Mouse (Mus musculus): ENCODE measurements around the gene Gm3194. TPM values are rescaled to one million over a fixed set of nuclear protein-coding genes. Genes with fewer than 3 reads are reported as not detected.
A peak's percentile ranks its signal among the peaks of the same experiment; 100 is the strongest.
"Not testable (repeated sequence)": the region's sequence is repeated elsewhere in the genome, so short reads cannot be mapped to it uniquely, and the experiment has no call there.

Gene Gm3194
- 0.55 TPM in 1 of 2 replicates, not detected in the other for polyA plus RNA-seq (2015; fragmentation: Nextera tagmentation; extraction: Ambion mirVana)

- H3K4me2 ChIP-seq; H3K27me3 ChIP-seq; H3K4me1 ChIP-seq; H3K36me3 ChIP-seq; H3K4me3 ChIP-seq (replicated peaks); ATAC-seq (replicated peaks; ENCODE audit: low FRiP score); H3K27ac ChIP-seq; H3K9ac ChIP-seq; H3K9me3 ChIP-seq (replicated peaks): not testable (repeated sequence)
- no CpG with 5 or more reads among the region's 3 CpGs for WGBS
These were observed at the start of gene Gm3194 for GRCm38 (mm10) chr14:5455367-5455766. TSS of gene Gm3194 (minus strand) at chr14:5455467.

DNA sequence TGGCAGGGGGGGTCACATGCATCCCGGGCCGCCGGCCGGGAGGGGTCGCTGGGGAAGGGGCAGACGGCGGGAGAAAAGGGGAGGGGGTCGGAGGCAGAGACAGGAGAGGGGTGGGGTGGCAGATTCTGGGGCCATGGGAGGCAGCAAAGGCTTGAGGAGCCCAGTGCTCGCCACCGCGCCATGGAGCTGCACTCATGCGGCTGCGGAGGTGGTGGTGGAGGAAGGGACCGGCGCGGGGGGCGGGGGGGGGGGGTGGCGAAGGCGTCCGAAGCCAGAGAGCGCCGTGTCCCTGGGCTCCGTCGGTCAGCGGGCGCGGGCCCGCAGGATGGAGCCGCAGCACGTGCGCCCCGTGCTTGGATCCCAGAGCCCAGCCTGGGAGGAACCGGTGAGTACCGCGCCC is 46.1 kb upstream of the Gm3194 start, which contains the start of gene Gm3488:
Gene Gm3488, plus strand, starts transcription at position 301 of the 400 bp plus-strand sequence.
- ATAC-seq (replicated peaks; ENCODE audit: low FRiP score); H3K27me3 ChIP-seq; H3K9ac ChIP-seq; H3K4me2 ChIP-seq; H3K9me3 ChIP-seq (replicated peaks); H3K4me3 ChIP-seq (replicated peaks); H3K27ac ChIP-seq; H3K4me1 ChIP-seq; H3K36me3 ChIP-seq: not testable (repeated sequence)
- WGBS = no CpG with 5 or more reads among the region's 35 CpGs

- not testable (repeated sequence) for H3K36me3 ChIP-seq; H3K4me1 ChIP-seq; H3K27ac ChIP-seq; H3K4me2 ChIP-seq; H3K4me3 ChIP-seq (replicated peaks); ATAC-seq (replicated peaks; ENCODE audit: low FRiP score); H3K27me3 ChIP-seq; H3K9me3 ChIP-seq (replicated peaks); H3K9ac ChIP-seq
- 82% methylated on average over 4 of the region's 5 CpGs for WGBS
These were observed 28.6 kb upstream of the Gm3194 start, which contains the start of gene Gm3187 for GRCm38 (mm10) chr14:5483907-5484306. TSS of gene Gm3187 (plus strand) at chr14:5484207.

DNA sequence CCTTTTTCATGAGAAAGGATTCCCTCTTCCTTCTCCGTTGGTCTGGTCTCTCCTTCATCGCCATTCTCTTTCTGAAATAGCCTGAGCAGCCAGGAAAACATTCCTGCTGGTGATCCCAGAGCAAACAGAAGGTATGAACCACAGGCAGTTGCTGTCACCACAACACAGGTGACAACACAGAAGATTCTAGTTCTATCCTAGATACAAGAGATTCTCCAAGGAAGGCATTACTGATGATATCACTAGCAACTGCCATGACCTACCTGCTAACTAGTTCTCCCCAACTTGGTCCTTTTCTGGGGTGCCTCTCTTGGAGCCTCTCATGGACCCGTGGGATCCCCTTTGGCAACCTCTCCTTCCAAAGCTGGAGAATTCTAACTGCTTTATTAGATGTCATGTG is 22.5 kb upstream of the Gm3194 start, which contains the start of gene Gm8246:
Gene Gm8246, minus strand, starts transcription at position 101 of the 400 bp plus-strand sequence.
- not testable (repeated sequence) for H3K4me3 ChIP-seq (replicated peaks); H3K9me3 ChIP-seq (replicated peaks); H3K27me3 ChIP-seq; H3K4me1 ChIP-seq; ATAC-seq (replicated peaks; ENCODE audit: low FRiP score); H3K4me2 ChIP-seq; H3K27ac ChIP-seq; H3K36me3 ChIP-seq; H3K9ac ChIP-seq
- no CpG with 5 or more reads among the region's 3 CpGs for WGBS

DNA sequence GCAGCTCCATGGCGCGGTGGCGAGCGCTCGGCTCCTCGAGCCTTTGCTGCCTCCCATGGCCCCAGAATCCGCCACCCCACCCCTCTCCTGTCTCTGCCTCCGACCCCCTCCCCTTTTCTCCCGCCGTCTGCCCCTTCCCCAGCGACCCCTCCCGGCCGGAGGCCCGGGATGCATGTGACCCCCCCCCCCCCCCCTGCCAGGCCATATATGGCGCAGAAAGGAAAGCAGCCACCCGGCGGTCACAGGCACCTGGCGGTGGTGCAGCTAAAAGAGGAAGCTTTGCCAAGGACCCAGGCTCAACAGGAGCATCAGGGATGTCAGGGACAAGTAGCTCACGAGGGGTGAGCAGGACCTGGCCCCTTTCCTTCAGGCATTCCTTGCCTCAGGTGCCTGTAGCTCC is 5.2 kb upstream of the Gm3194 start:
- 0 out of 2 replicates have a peak, but pooled peaks have one; percentile 43 for ATAC-seq (replicated peaks; ENCODE audit: low FRiP score)
- no CpG with 5 or more reads among the region's 19 CpGs for WGBS

DNA sequence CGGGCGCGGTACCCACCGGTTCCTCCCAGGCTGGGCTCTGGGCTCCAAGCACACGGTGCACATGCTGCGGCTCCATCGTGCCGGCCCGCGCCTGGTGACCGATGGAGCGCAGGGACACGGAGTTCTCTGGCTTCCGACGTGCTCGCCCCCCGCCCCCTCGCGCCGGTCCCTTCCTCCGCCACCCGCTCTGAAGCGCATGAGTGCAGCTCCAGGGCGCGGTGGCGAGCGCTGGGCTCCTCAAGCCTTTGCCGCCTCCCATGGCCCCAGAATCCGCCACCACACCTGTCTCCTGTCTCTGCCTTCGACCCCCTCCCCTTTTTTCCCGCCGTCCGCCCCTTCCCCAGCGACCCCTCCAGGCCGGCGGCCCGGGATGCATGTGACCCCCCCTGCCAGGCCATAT is 66.3 kb downstream of the Gm3194 start, which contains the start of gene Gm3500:
Gene Gm3500, minus strand, starts transcription at position 101 of the 400 bp plus-strand sequence.
- H3K4me3 ChIP-seq (replicated peaks); H3K9ac ChIP-seq; H3K27me3 ChIP-seq; H3K4me2 ChIP-seq; H3K36me3 ChIP-seq; H3K27ac ChIP-seq; H3K4me1 ChIP-seq; H3K9me3 ChIP-seq (replicated peaks); ATAC-seq (replicated peaks; ENCODE audit: low FRiP score): not testable (repeated sequence)
- no CpG with 5 or more reads among the region's 37 CpGs for WGBS

More for the DNA sequence above, 5.2 kb upstream of the Gm3194 start:
- H3K9me3 ChIP-seq (replicated peaks); H3K4me2 ChIP-seq; H3K36me3 ChIP-seq; H3K27me3 ChIP-seq; H3K27ac ChIP-seq; H3K9ac ChIP-seq; H3K4me1 ChIP-seq; H3K4me3 ChIP-seq (replicated peaks): not testable (repeated sequence)

Other genes with a start within 250 kb of the Gm3194 start
- not detected in 2 replicates for gene Gm3526, start 194.9 kb downstream of the Gm3194 start, polyA plus RNA-seq (2015; fragmentation: Nextera tagmentation; extraction: Ambion mirVana)
- not detected in 2 replicates for gene Gm3542, start 120.5 kb downstream of the Gm3194 start, polyA plus RNA-seq (2015; fragmentation: Nextera tagmentation; extraction: Ambion mirVana)
- gene Gm3500, start 66.4 kb downstream of the Gm3194 start, polyA plus RNA-seq (2015; fragmentation: Nextera tagmentation; extraction: Ambion mirVana) = not detected in 2 replicates
- gene Gm8246, start 22.4 kb upstream of the Gm3194 start, polyA plus RNA-seq (2015; fragmentation: Nextera tagmentation; extraction: Ambion mirVana) = not detected in 2 replicates
- not detected in 2 replicates for gene Gm3187, start 28.7 kb upstream of the Gm3194 start, polyA plus RNA-seq (2015; fragmentation: Nextera tagmentation; extraction: Ambion mirVana)
- 0.49 and 0.92 TPM in 2 replicates for gene Gm3488, start 46.2 kb upstream of the Gm3194 start, polyA plus RNA-seq (2015; fragmentation: Nextera tagmentation; extraction: Ambion mirVana)
- not detected in 2 replicates for gene Gm3532, start 83.0 kb upstream of the Gm3194 start, polyA plus RNA-seq (2015; fragmentation: Nextera tagmentation; extraction: Ambion mirVana)
- gene Gm8265, start 177.6 kb upstream of the Gm3194 start, polyA plus RNA-seq (2015; fragmentation: Nextera tagmentation; extraction: Ambion mirVana) = not detected in 2 replicates
- not detected in 2 replicates for gene Gm9603, start 232.0 kb upstream of the Gm3194 start, polyA plus RNA-seq (2015; fragmentation: Nextera tagmentation; extraction: Ambion mirVana)

All from kidney, embryonic 15.5 days (tissue).